Mouse (Mus musculus) small intestine, adult 2 months (tissue): ENCODE data around the gene Tmem165.

Source experiments
- CTCF ChIP-seq: fragments of 200-500 bp; IDR thresholded peaks from 2 replicates; pipeline ENCODE4 v1.5.1; 2012; ENCODE audit warnings: low read depth, mild to moderate bottlenecking, control low read depth, inconsistent platforms, low read length, moderate library complexity, mixed read lengths; ENCODE audit not compliant: insufficient replicate concordance, insufficient read length; ENCODE audit errors: extremely low read depth
- POLR2A ChIP-seq: fragments of 200-500 bp; IDR thresholded peaks from 2 replicates; pipeline ENCODE4 v1.6.1; 2012; ENCODE audit warnings: low read depth, mild to moderate bottlenecking, control low read depth, inconsistent platforms, low read length, moderate library complexity

DNA sequence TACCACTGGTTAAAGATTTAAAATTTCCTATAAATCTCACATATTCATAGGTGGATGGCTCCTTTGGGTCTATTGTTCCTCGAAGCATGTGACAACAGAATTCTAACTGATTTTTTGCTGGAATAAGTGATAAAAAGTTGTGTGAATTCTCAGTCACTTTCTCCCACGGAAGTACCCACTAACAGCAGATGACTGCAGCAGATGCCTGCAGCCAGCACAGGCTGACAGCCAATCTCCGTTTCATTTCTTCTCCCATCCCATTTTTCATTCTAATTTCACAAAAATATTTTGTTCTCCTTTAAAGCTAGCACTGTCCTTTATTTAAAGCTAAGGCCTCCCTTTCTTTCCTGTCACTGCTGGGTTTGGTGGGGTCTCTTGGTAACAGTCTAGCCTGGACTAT is 61.7 kb downstream of the Tmem165 start:
- TF ChIP-seq POLR2A, result no peak
- no peak for TF ChIP-seq CTCF
